Mouse (Mus musculus) kidney, adult 2 months (tissue): ENCODE results near the gene Mgat5b.

ENCODE experiments used
- CTCF ChIP-seq: fragments of 200-500 bp; conservative IDR thresholded peaks from 2 replicates; pipeline ENCODE4 v1.5.1; 2011; ENCODE audit warnings: low read depth, mild to moderate bottlenecking, control low read depth, low read length, moderate library complexity, mixed read lengths; ENCODE audit not compliant: insufficient read depth, insufficient read length
- POLR2A ChIP-seq: fragments of 200-500 bp; IDR thresholded peaks from one replicate; pipeline ENCODE4 v1.6.1; 2011; ENCODE audit warnings: low read depth, low read length, control low read depth

- no peak for TF ChIP-seq CTCF
- no peak for TF ChIP-seq POLR2A
Measured at GRCm38 (mm10) chr11:117035661-117036336, 117.1 kb downstream of the Mgat5b start.
